Comparison of ENCODE assay signal across 8 mouse cellular contexts in genomic region chr9:118927501-118927900, GRCm38 (mm10). TPM values are rescaled to one million over a fixed set of nuclear protein-coding genes. Genes with fewer than 3 reads are reported as not detected.
DNase-seq lines count a peak whose midpoint lies in the region; ATAC-seq and TF ChIP-seq lines count a peak whose summit lies in the region.

No protein-coding gene starts in this region.

- H3K36me3 ChIP-seq in heart, embryonic 13.5 days: peaks cover 14% of the 10 kb centered on the region
- H3K36me3 ChIP-seq in heart, postnatal 0 days (replicated peaks; ENCODE audit: control insufficient read depth, insufficient read depth, low read length): no peaks in the 10 kb centered on the region
- H3K36me3 ChIP-seq in limb, embryonic 11.5 days (ENCODE audit: control insufficient read depth, insufficient read depth, low read length): no peaks in the 10 kb centered on the region
- no peaks in the 10 kb centered on the region for H3K36me3 ChIP-seq in midbrain, embryonic 16.5 days (ENCODE audit: control insufficient read depth, insufficient read depth, low read length)

- no peaks in the 10 kb centered on the region for H3K9me3 ChIP-seq in heart, embryonic 13.5 days
- no peaks in the 10 kb centered on the region for H3K9me3 ChIP-seq in heart, postnatal 0 days (replicated peaks; ENCODE audit: control insufficient read depth, low read length)
- no peaks in the 10 kb centered on the region for H3K9me3 ChIP-seq in limb, embryonic 11.5 days (ENCODE audit: control insufficient read depth, low read length)
- no peaks in the 10 kb centered on the region for H3K9me3 ChIP-seq in midbrain, embryonic 16.5 days (replicated peaks; ENCODE audit: control insufficient read depth, low read length, poor library complexity, severe bottlenecking)

- no peak for ATAC-seq in heart, embryonic 13.5 days (ENCODE audit: extremely low read depth, insufficient number of reproducible peaks, low FRiP score, low TSS enrichment)
- peak; percentile 66 for ATAC-seq in common myeloid progenitor, adult 5-6 weeks (replicated peaks; ENCODE audit: low read depth, poor library complexity, severe bottlenecking)
- no peak for ATAC-seq in heart, postnatal 0 days (ENCODE audit: insufficient read depth, low read depth)
- no peak for ATAC-seq in limb, embryonic 11.5 days (ENCODE audit: insufficient number of reproducible peaks, low FRiP score, low TSS enrichment, low read depth)
- no peak for ATAC-seq in midbrain, embryonic 16.5 days

- WGBS in heart, embryonic 13.5 days: 39% methylated on average over 8 of the region's 8 CpGs
- 15% methylated on average over 8 of the region's 8 CpGs for WGBS in heart, postnatal 0 days
- 45% methylated on average over 8 of the region's 8 CpGs for WGBS in limb, embryonic 11.5 days
- 44% methylated on average over 8 of the region's 8 CpGs for WGBS in midbrain, embryonic 16.5 days

- peaks cover 39% of the 10 kb centered on the region for H3K4me1 ChIP-seq in heart, embryonic 13.5 days
- H3K4me1 ChIP-seq in heart, postnatal 0 days (ENCODE audit: control insufficient read depth, insufficient read depth): peaks cover 7% of the 10 kb centered on the region; the same call in 1 of the 2 replicates
- H3K4me1 ChIP-seq in limb, embryonic 11.5 days (ENCODE audit: control insufficient read depth, insufficient read depth, low read length): peaks cover 29% of the 10 kb centered on the region
- peaks cover 25% of the 10 kb centered on the region for H3K4me1 ChIP-seq in midbrain, embryonic 16.5 days (ENCODE audit: control insufficient read depth, insufficient read depth, low read length)

- no peaks in the 10 kb centered on the region for H3K27me3 ChIP-seq in heart, embryonic 13.5 days (replicated peaks)
- H3K27me3 ChIP-seq in heart, postnatal 0 days (ENCODE audit: control insufficient read depth, insufficient read depth, low read length): no peaks in the 10 kb centered on the region
- H3K27me3 ChIP-seq in limb, embryonic 11.5 days (ENCODE audit: control insufficient read depth, insufficient read depth, low read length): no peaks in the 10 kb centered on the region
- H3K27me3 ChIP-seq in midbrain, embryonic 16.5 days (ENCODE audit: control insufficient read depth, insufficient read depth, low read depth, low read length): no peaks in the 10 kb centered on the region

- peak overlapping the region; percentile 94 for H3K9ac ChIP-seq in heart, embryonic 13.5 days
- no peak overlapping the region for H3K9ac ChIP-seq in heart, postnatal 0 days (replicated peaks; ENCODE audit: low read depth, low read length)
- no peak overlapping the region; the same call in 1 of the 2 replicates for H3K9ac ChIP-seq in limb, embryonic 11.5 days (ENCODE audit: low read length)
- H3K9ac ChIP-seq in midbrain, embryonic 16.5 days (ENCODE audit: low read depth, low read length): peak overlapping the region; percentile 83

- DNase-seq in heart, adult 9 months (ENCODE audit: low spot score in 2 of 2): no peak
- no peak for DNase-seq in heart, postnatal 0 days (ENCODE audit: low spot score)
- no peak for DNase-seq in limb, embryonic 11.5 days (ENCODE audit: low spot score)
- DNase-seq in ovary, postnatal 36 days (ENCODE audit: low spot score): no peak
- DNase-seq in urinary bladder, postnatal 4 days (ENCODE audit: low spot score in 2 of 2): no peak

- H3K4me3 ChIP-seq in heart, embryonic 13.5 days: peak overlapping the region; percentile 85
- peak overlapping the region; percentile 81 for H3K4me3 ChIP-seq in heart, postnatal 0 days (ENCODE audit: low read depth, low read length)
- H3K4me3 ChIP-seq in limb, embryonic 11.5 days (ENCODE audit: low read depth, low read length): peak overlapping the region; percentile 73
- H3K4me3 ChIP-seq in midbrain, embryonic 16.5 days (ENCODE audit: low read depth, low read length): peak overlapping the region; percentile 71

- H3K4me2 ChIP-seq in heart, embryonic 13.5 days: peak overlapping the region; percentile 100
- peak overlapping the region; percentile 93 for H3K4me2 ChIP-seq in heart, postnatal 0 days (ENCODE audit: low read depth, low read length)
- H3K4me2 ChIP-seq in limb, embryonic 11.5 days (ENCODE audit: low read depth, severe bottlenecking): peak overlapping the region; percentile 95
- peak overlapping the region; percentile 95 for H3K4me2 ChIP-seq in midbrain, embryonic 16.5 days (ENCODE audit: low read length)

- no peak for TF ChIP-seq CTCF in heart, postnatal 0 days (IDR thresholded peaks at IDR 0.05; ENCODE audit: low read depth)

- TF ChIP-seq EP300 in heart, postnatal 0 days (IDR thresholded peaks at IDR 0.05; ENCODE audit: low read depth): no peak

- H3K27ac ChIP-seq in heart, embryonic 13.5 days (replicated peaks): peak overlapping the region; percentile 89; the same call in 1 of the 2 replicates
- no peak overlapping the region for H3K27ac ChIP-seq in heart, postnatal 0 days (ENCODE audit: low read depth)
- H3K27ac ChIP-seq in limb, embryonic 11.5 days (replicated peaks; ENCODE audit: low read depth, low read length): no peak overlapping the region
- peak overlapping the region; percentile 87 for H3K27ac ChIP-seq in midbrain, embryonic 16.5 days (ENCODE audit: low read length)

RNA-seq across cellular contexts. Expression of gene Ctdspl, which starts 1.2 kb away (rescaled TPM):
- polyA plus RNA-seq in heart, embryonic 13.5 days (2015; fragmentation: Nextera tagmentation; extraction: Ambion mirVana): 6.8 and 8.2 TPM in 2 replicates
- 6.3 and 7.8 TPM in 2 replicates for total RNA-seq in common myeloid progenitor, adult 5-6 weeks (2017)
- 12.6 and 33.7 TPM in 2 replicates for total RNA-seq in heart, postnatal 0 days (2014; rRNA removed; ENCODE audit: low replicate concordance)
- 4.3 TPM in 2 replicates for polyA plus RNA-seq in heart, postnatal 0 days (2015; fragmentation: Nextera tagmentation; extraction: Ambion mirVana)
- polyA plus RNA-seq in limb, embryonic 11.5 days (2014; fragmentation: Nextera tagmentation; extraction: Ambion mirVana): 13.6 and 13.9 TPM in 2 replicates
- polyA plus RNA-seq in midbrain, embryonic 16.5 days (2015; fragmentation: Nextera tagmentation; extraction: Ambion mirVana): 8.8 and 10.9 TPM in 2 replicates

Comparison
In these comparisons a context has a peak if more than half of its experiments do, and no peak if none do; other contexts are left out.
1. H3K27ac ChIP-seq: peak in heart, embryonic 13.5 days (single experiment) and midbrain, embryonic 16.5 days (single experiment); none in heart, postnatal 0 days (single experiment) and limb, embryonic 11.5 days (single experiment).
2. H3K9ac ChIP-seq: peak in heart, embryonic 13.5 days (single experiment) and midbrain, embryonic 16.5 days (single experiment); none in heart, postnatal 0 days (single experiment) and limb, embryonic 11.5 days (single experiment).
3. Peak in every context shown above with its lines, with median percentiles within 50 percentile points of each other: H3K4me2 ChIP-seq and H3K4me3 ChIP-seq.